Mouse (Mus musculus) kidney, adult 2 months (tissue): ENCODE results near the gene Fam221a.

Experiments used
- CTCF ChIP-seq: fragments of 200-500 bp; conservative IDR thresholded peaks from 2 replicates; pipeline ENCODE4 v1.5.1; 2011; ENCODE audit warnings: low read depth, mild to moderate bottlenecking, control low read depth, low read length, moderate library complexity, mixed read lengths; ENCODE audit not compliant: insufficient read depth, insufficient read length
- POLR2A ChIP-seq: fragments of 200-500 bp; IDR thresholded peaks from one replicate; pipeline ENCODE4 v1.6.1; 2011; ENCODE audit warnings: low read depth, low read length, control low read depth

DNA sequence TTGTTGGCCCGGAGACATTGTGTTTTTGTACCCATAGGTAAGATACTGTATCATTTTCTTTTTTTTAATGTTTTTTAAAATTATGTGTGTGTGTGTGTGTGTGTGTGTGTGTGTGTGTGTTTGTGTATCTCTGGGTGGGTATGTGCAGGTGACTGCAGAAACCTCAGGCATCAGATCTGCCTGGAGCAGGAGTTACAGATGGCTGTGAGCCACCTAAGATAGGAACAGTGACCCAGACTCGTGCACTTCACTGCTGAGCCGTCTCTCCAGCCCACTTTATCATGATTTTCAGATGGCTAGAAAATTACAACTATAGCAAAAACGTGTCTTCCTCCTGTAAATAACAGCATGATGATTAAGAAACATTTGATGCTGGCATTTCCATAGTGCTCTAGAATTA is 5.2 kb downstream of the Fam221a start:
- TF ChIP-seq CTCF (no peak), POLR2A (no peak)
